Mouse (Mus musculus) myocyte (in vitro differentiated cells): Measurements from ENCODE around the gene Mlst8.

Experiments
- POLR2A ChIP-seq: IDR thresholded peaks from one replicate; pipeline ENCODE4 v1.6.1; 2011; ENCODE audit warnings: low read depth, mild to moderate bottlenecking, control low read depth, moderate library complexity; ENCODE audit not compliant: insufficient read length
- USF1 ChIP-seq: IDR thresholded peaks from one replicate; pipeline ENCODE4 v1.6.1; 2011; ENCODE audit warnings: low read depth, mild to moderate bottlenecking, control low read depth, moderate library complexity

- TF ChIP-seq USF1 (no peak), POLR2A (no peak)
Observed at GRCm38 (mm10) chr17:24477985-24478600, 785 bp downstream of the Mlst8 start.
